Mouse (Mus musculus) heart, adult 2 months (tissue): ENCODE results near the gene Mlf1. TPM values are rescaled to one million over a fixed set of nuclear protein-coding genes. Genes with fewer than 3 reads are reported as not detected.

Source experiments
- DNase-seq, 2 experiments: peaks; one replicate each; pipeline ENCODE4 v3.0.0; 2021
- H3K27ac ChIP-seq: fragments of 200-600 bp; 2 replicates; pipeline ENCODE4 v1.8.1; 2022
- H3K27me3 ChIP-seq: fragments of 200-500 bp; 2 replicates; pipeline ENCODE4 v1.6.1; 2012; ENCODE audit warnings: mild to moderate bottlenecking, low read length, inconsistent platforms, mixed read lengths; ENCODE audit not compliant: control insufficient read depth, insufficient read depth
- H3K36me3 ChIP-seq: fragments of 200-500 bp; 2 replicates; pipeline ENCODE4 v1.6.1; 2012; ENCODE audit warnings: low read length, inconsistent platforms; ENCODE audit not compliant: control insufficient read depth, insufficient read depth
- H3K4me1 ChIP-seq: fragments of 200-500 bp; 2 replicates; pipeline ENCODE4 v1.6.1; 2011; ENCODE audit warnings: low read length; ENCODE audit not compliant: control insufficient read depth, insufficient read depth
- H3K4me3 ChIP-seq: fragments of 200-600 bp; 2 replicates; pipeline ENCODE4 v1.8.1; 2022
- H3K79me2 ChIP-seq: fragments of 200-500 bp; replicated peaks from 2 replicates; pipeline ENCODE4 v1.6.1; 2012; ENCODE audit warnings: mild to moderate bottlenecking, inconsistent platforms, low read length, moderate library complexity, mixed read lengths; ENCODE audit not compliant: control insufficient read depth, insufficient read depth
- H3K9ac ChIP-seq: fragments of 200-500 bp; 2 replicates; pipeline ENCODE4 v1.6.1; 2012; ENCODE audit warnings: low read depth, mild to moderate bottlenecking, control low read depth, inconsistent platforms, low read length, mixed read lengths
- CTCF ChIP-seq: fragments of 200-600 bp; IDR thresholded peaks from 2 replicates; pipeline ENCODE4 v1.8.1; 2022; ENCODE audit warnings: antibody characterized with exemption, mild to moderate bottlenecking, moderate library complexity
- EP300 ChIP-seq: fragments of 200-500 bp; IDR thresholded peaks from 2 replicates; pipeline ENCODE4 v1.6.1; 2011; ENCODE audit warnings: low read depth, low read length, control low read depth; ENCODE audit not compliant: insufficient read depth
- POLR2A ChIP-seq: fragments of 200-500 bp; IDR thresholded peaks from 2 replicates; pipeline ENCODE4 v1.6.1; 2011; ENCODE audit warnings: mild to moderate bottlenecking, low read depth, low read length, control low read depth; ENCODE audit not compliant: insufficient read depth
- WGBS: fragments of 180-500 bp; shearing (Covaris S2); methylation state at CpG from one replicate; pipeline ENCODE4 v1.1.7; 2018; 5-methylcytosine and 5-hydroxymethylcytosine counted together
- intact Hi-C: fragments of 180-260 bp; cut with DNase I; formaldehyde crosslinking; loops from one replicate; pipeline ENCODE4 v1.15.1; 2025
- long read RNA-seq: library from polyadenylated mRNA; stranded (forward); transcript quantifications from one replicate; pipeline ENCODE4 v2.0.0, GENCODE M21; 2021
- polyA plus RNA-seq: library from polyadenylated mRNA; depleted of rRNA; stranded (reverse); fragments of >200 nt; gene quantifications from 2 replicates; pipeline ENCODE4 v1.2.3, GENCODE M21; 2012; rRNA removed
- total RNA-seq, 2 experiments: library from RNA; stranded (reverse); gene quantifications; 2 replicates each; pipeline ENCODE4 v1.2.3; 2021

The Mlf1 gene
- total RNA-seq (100 to 1,000 TPM; 177 to 189 TPM), polyA plus RNA-seq (52.7 and 117 TPM in 2 replicates)
- long read RNA-seq, transcript Mlf1-201 (8 exons, 1,113 nt), result major isoform, 109 of 135 reads
- long read RNA-seq, transcript Mlf1-202 (7 exons, 1,114 nt), result minor isoform, 20 of 135 reads
- long read RNA-seq, partial matches to known transcripts, result 3 of 135 reads
- long read RNA-seq, other reads (novel, unspliced or antisense), result 3 of 135 reads

DNA sequence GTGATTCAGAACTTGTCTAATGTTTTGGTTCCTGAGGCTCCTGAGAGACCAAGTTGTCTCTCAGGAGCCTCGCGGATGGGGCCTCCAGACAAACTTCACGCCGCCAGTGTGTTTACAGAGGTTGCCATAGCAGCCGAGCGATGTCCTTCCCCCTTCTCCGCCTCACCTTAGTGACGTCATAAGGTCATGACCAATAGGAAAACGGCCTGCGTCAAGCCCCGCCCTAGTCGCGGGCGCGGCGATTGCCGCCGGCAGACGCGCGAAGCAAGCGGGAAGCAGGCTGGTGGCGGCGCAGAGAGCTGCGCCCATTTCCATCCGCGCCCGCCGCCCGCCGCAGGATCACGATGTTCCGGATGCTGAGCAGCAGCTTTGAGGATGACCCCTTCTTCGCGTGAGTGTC lies at the start of gene Mlf1:
Gene Mlf1, plus strand, starts transcription at position 226 of the 400 bp plus-strand sequence.
- peak; percentile 91 to 92 for DNase-seq
- Histone ChIP-seq H3K4me1 (peaks cover 4% of the 10 kb centered on the region), H3K4me3 (peak within 1 kb of the TSS; percentile 48), H3K27ac (peak within 1 kb of the TSS; percentile 75), H3K79me2 (no peaks in the 10 kb centered on the region), H3K9ac (peak within 1 kb of the TSS; percentile 74), H3K27me3 (no peaks in the 10 kb centered on the region), H3K36me3 (peaks cover 5% of the 10 kb centered on the region)
- TF ChIP-seq POLR2A (peak; percentile 74), EP300 (no peak), CTCF (peak; percentile 32)
- intact Hi-C loops, result loop anchor here (5.0 kb wide), 2 partner anchors 58 to 208 kb away; partner anchors contain the start of genes Gfm1 and Mfsd1
- WGBS, result under 1% methylated on average over 35 of the region's 35 CpGs

DNA sequence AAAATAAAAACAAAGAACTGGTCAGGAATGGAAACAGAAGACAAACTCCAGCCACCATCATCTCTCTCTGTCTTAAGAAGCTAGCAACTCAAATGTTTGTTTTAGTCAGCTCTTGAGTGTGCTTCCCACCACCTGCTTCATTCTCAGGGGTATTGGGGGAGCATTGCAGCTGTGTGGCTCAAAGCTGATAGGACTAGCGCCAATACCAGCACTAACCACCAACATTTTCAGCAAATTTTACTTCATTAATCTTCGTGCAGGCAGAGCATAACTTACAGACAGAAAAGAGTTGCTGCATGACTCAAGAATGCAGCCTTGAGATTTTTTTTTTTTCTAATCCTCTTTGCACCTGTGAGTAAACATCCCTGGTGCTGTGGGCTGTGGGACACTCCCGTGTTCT lies 34.3 kb upstream of the Mlf1 start:
- Histone ChIP-seq H3K9ac (no peak overlapping the region), H3K79me2 (no peaks in the 10 kb centered on the region), H3K27me3 (no peaks in the 10 kb centered on the region), H3K27ac (no peak overlapping the region), H3K4me1 (no peaks in the 10 kb centered on the region), H3K4me3 (no peak overlapping the region), H3K36me3 (no peaks in the 10 kb centered on the region)
- DNase-seq, result no peak
- intact Hi-C loops, result no loop called here
- 52% methylated on average over 3 of the region's 3 CpGs for WGBS
- TF ChIP-seq EP300, result no peak
- no peak for TF ChIP-seq POLR2A
- TF ChIP-seq CTCF, result no peak

DNA sequence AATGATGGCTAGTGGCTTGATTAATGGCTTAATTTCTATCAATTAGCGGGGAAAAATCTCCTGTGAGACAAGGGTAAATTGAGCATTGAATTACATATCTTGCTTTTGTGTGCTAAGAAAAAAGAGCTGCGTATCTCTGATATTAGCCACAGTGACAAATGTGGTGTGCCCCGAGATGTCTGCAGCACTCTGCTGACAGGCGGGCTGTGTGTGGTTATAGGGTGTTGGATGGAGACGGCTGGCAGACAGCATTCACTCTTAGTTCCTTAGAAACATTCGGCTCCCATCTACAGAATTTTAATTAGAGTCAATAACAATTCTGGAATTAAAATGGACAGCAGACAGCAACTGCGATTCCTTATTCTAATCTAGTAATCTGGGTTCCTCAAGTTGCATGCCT lies 33.0 kb upstream of the Mlf1 start:
- H3K9ac ChIP-seq, result no peak overlapping the region
- H3K4me3 ChIP-seq, result no peak overlapping the region
- H3K36me3 ChIP-seq, result no peaks in the 10 kb centered on the region
- H3K4me1 ChIP-seq, result no peaks in the 10 kb centered on the region
- H3K27me3 ChIP-seq, result no peaks in the 10 kb centered on the region
- H3K79me2 ChIP-seq, result no peaks in the 10 kb centered on the region
- no peak for TF ChIP-seq POLR2A
- TF ChIP-seq CTCF, result no peak
- no peak for TF ChIP-seq EP300
- no peak for DNase-seq
- intact Hi-C loops, result no loop called here
- H3K27ac ChIP-seq, result no peak overlapping the region
- 81% methylated on average over 7 of the region's 7 CpGs for WGBS

DNA sequence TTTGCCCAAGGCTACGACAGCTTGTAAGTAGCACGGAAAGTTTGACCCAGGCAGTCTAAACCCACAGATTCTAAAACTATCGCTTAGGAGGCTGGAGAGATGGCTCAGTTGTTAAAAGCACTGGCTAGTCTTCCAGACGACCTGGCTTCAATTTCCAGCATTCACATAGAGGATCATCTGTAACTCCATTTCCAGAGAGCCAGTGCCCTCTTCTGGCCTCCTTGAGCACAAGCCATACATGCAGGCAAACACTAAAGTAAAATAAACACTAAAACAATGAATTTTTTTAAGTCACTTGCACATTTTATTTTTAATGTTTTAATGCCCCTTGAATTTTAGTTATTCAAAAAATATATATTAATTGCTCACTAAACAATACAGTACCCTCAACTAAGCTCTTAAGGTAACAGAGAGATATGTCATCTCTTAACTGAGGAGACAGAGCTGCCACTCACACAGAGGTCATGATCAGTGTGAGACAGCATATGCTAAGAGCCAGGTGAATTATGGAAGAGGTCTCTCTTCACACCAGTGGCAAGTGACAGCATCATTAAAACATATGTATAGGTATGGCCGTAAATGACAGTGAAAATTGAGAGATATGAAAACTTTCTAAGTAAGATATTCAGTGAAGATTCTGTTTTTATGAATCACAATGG lies 30.8 kb upstream of the Mlf1 start:
- 63% methylated on average over 5 of the region's 5 CpGs for WGBS
- Histone ChIP-seq H3K79me2 (no peaks in the 10 kb centered on the region), H3K9ac (no peak overlapping the region), H3K36me3 (no peaks in the 10 kb centered on the region), H3K27me3 (no peaks in the 10 kb centered on the region), H3K27ac (no peak overlapping the region), H3K4me1 (no peaks in the 10 kb centered on the region), H3K4me3 (no peak overlapping the region)
- intact Hi-C loops, result no loop called here
- TF ChIP-seq CTCF (peak; percentile 41), EP300 (no peak), POLR2A (no peak)
- no peak for DNase-seq

DNA sequence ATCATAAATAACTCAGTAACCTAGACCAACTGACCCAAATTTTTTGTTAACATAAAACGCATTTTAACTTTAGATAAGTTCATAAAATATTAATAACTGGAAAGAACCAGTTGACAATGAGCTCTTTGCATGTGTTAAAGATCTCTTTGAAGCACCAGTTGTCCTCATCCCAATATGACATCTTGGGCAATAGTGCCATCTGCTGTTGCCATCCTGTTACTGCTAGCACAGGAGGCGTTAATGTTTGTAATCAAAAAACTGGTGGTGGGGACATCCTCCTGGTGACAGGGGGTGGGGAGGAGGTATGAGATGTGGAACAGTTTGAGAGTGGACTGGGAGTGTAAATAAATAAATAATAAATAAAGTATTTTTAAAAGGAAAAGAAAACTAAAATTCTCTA lies 29.3 kb upstream of the Mlf1 start:
- intact Hi-C loops, result loop anchor here (2.0 kb wide), 2 partner anchors 934 to 1012 kb away; no protein-coding TSS in a partner anchor
- WGBS, result 6% methylated on average over 2 of the region's 2 CpGs
- no peak overlapping the region for H3K9ac ChIP-seq
- H3K4me3 ChIP-seq, result no peak overlapping the region
- no peaks in the 10 kb centered on the region for H3K36me3 ChIP-seq
- DNase-seq, result peak; percentile 13 to 43
- H3K4me1 ChIP-seq, result no peaks in the 10 kb centered on the region
- no peaks in the 10 kb centered on the region for H3K27me3 ChIP-seq
- H3K79me2 ChIP-seq, result no peaks in the 10 kb centered on the region
- TF ChIP-seq CTCF, result peak; percentile 92
- 0 out of 2 replicates have a peak, but pooled peaks have one; percentile 13 for TF ChIP-seq EP300
- TF ChIP-seq POLR2A, result no peak
- H3K27ac ChIP-seq, result no peak overlapping the region

DNA sequence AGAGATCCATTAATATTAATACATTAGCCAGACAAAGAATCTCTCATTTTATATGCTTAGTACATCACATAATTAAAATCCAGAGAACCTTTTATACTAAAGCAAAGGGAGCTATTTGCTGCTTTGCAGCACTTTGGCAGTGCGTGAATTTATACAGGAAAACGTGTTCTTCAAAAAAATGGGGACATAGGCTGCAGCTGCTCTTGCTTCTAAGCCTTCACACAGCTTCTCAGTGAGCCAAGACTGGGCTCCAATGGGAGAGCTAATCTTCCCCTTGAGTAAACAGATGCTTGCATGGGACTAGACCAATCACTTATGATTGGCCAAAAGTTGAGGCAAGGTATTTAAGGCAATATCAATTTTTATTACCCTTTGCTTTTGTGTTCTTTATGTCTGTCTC lies 27.2 kb upstream of the Mlf1 start:
- 61% methylated on average over 2 of the region's 2 CpGs for WGBS
- intact Hi-C loops, result no loop called here
- H3K27ac ChIP-seq, result no peak overlapping the region

More for the DNA sequence above, 27.2 kb upstream of the Mlf1 start:
- Histone ChIP-seq H3K4me1 (no peaks in the 10 kb centered on the region), H3K36me3 (no peaks in the 10 kb centered on the region), H3K9ac (no peak overlapping the region), H3K79me2 (no peaks in the 10 kb centered on the region), H3K4me3 (no peak overlapping the region), H3K27me3 (no peaks in the 10 kb centered on the region)
- TF ChIP-seq CTCF, result no peak
- TF ChIP-seq POLR2A, result no peak
- TF ChIP-seq EP300, result no peak
- DNase-seq, result no peak
